Mouse (Mus musculus): ENCODE data around the gene Rtf1. TPM values are rescaled to one million over a fixed set of nuclear protein-coding genes. Genes with fewer than 3 reads are reported as not detected.

The Rtf1 gene
- polyA plus RNA-seq, 2 experiments, result 6.6 to 7.9 TPM

- Histone ChIP-seq H3K9ac (replicated peaks) (no peak overlapping the region), H3K4me2 (ENCODE audit: low read depth) (peak overlapping the region; percentile 100), H3K9me3 (ENCODE audit: control insufficient read depth, low read length) (no peaks in the 10 kb centered on the region), H3K4me1 (replicated peaks; ENCODE audit: control insufficient read depth in 2 of 2, insufficient read depth in 2 of 2, low read length in 1 of 2) (peaks cover 20 to 26% of the 10 kb centered on the region in 2 experiments), H3K27ac (no peak overlapping the region), H3K27me3 (ENCODE audit: control insufficient read depth, insufficient read depth, low read length) (peaks cover 22% of the 10 kb centered on the region), H3K4me3 (ENCODE audit: insufficient read depth in 1 of 2, low read depth in 2 of 2, low read length in 2 of 2) (peak overlapping the region; percentile 18 to 72), H3K36me3 (replicated peaks; ENCODE audit: control insufficient read depth, insufficient read depth, low read depth) (no peaks in the 10 kb centered on the region)
- 3% methylated on average over 46 of the region's 46 CpGs for WGBS (ENCODE audit: insufficient replicate concordance)
- peak; percentile 71 for ATAC-seq (ENCODE audit: insufficient read depth)
- TF ChIP-seq CTCF (IDR thresholded peaks at IDR 0.05; ENCODE audit: low read depth) (no peak), EP300 (IDR thresholded peaks at IDR 0.05; ENCODE audit: low read depth) (no peak)
- DNase-seq (ENCODE audit: low read depth in 3 of 3, low spot score in 3 of 3), result peak in 2 of 3 experiments; percentile 19 to 64
Observed at GRCm38 (mm10) chr2:119744163-119745111, 69.6 kb downstream of the Rtf1 start.

GRCm38 (mm10) chr2:119745281-119745680, 70.4 kb downstream of the Rtf1 start:
- no peak for ATAC-seq (ENCODE audit: insufficient read depth)

GRCm38 (mm10) chr2:119747554-119747953, 72.7 kb downstream of the Rtf1 start:
- no peak for DNase-seq (ENCODE audit: low read depth in 3 of 3, low spot score in 3 of 3)
- no peak for TF ChIP-seq EP300 (IDR thresholded peaks at IDR 0.05; ENCODE audit: low read depth)
- no peak for TF ChIP-seq CTCF (IDR thresholded peaks at IDR 0.05; ENCODE audit: low read depth)
- H3K4me2 ChIP-seq (ENCODE audit: low read depth), result no peak overlapping the region
- ATAC-seq (ENCODE audit: insufficient read depth), result no peak
- H3K4me3 ChIP-seq (ENCODE audit: insufficient read depth in 1 of 2, low read depth in 2 of 2, low read length in 2 of 2), result no peak overlapping the region
- no peaks in the 10 kb centered on the region for H3K36me3 ChIP-seq (replicated peaks; ENCODE audit: control insufficient read depth, insufficient read depth, low read depth)
- H3K9me3 ChIP-seq (ENCODE audit: control insufficient read depth, low read length), result no peaks in the 10 kb centered on the region
- H3K4me1 ChIP-seq (replicated peaks; ENCODE audit: control insufficient read depth in 2 of 2, insufficient read depth in 2 of 2, low read length in 1 of 2), result peaks cover 14 to 18% of the 10 kb centered on the region in 2 experiments
- no peak overlapping the region for H3K27ac ChIP-seq
- 55% methylated on average over 7 of the region's 7 CpGs for WGBS (ENCODE audit: insufficient replicate concordance)
- no peak overlapping the region for H3K9ac ChIP-seq (replicated peaks)
- H3K27me3 ChIP-seq (ENCODE audit: control insufficient read depth, insufficient read depth, low read length), result peaks cover 21% of the 10 kb centered on the region

More at GRCm38 (mm10) chr2:119745281-119745680, 70.4 kb downstream of the Rtf1 start:
- Histone ChIP-seq H3K4me2 (ENCODE audit: low read depth) (peak overlapping the region; percentile 100), H3K4me1 (replicated peaks; ENCODE audit: control insufficient read depth in 2 of 2, insufficient read depth in 2 of 2, low read length in 1 of 2) (peaks cover 20 to 26% of the 10 kb centered on the region in 2 experiments), H3K9me3 (ENCODE audit: control insufficient read depth, low read length) (no peaks in the 10 kb centered on the region), H3K36me3 (replicated peaks; ENCODE audit: control insufficient read depth, insufficient read depth, low read depth) (no peaks in the 10 kb centered on the region), H3K27me3 (ENCODE audit: control insufficient read depth, insufficient read depth, low read length) (peaks cover 22% of the 10 kb centered on the region), H3K27ac (no peak overlapping the region), H3K9ac (replicated peaks) (no peak overlapping the region), H3K4me3 (ENCODE audit: insufficient read depth in 1 of 2, low read depth in 2 of 2, low read length in 2 of 2) (no peak overlapping the region)
- WGBS (ENCODE audit: insufficient replicate concordance), result 2% methylated on average over 1 of the region's 1 CpGs
- no peak for DNase-seq (ENCODE audit: low read depth in 3 of 3, low spot score in 3 of 3)
- TF ChIP-seq EP300 (IDR thresholded peaks at IDR 0.05; ENCODE audit: low read depth) (no peak), CTCF (IDR thresholded peaks at IDR 0.05; ENCODE audit: low read depth) (peak; percentile 48)

- Histone ChIP-seq H3K9me3 (ENCODE audit: control insufficient read depth, low read length) (no peaks in the 10 kb centered on the region), H3K4me1 (replicated peaks; ENCODE audit: control insufficient read depth in 2 of 2, insufficient read depth in 2 of 2, low read length in 1 of 2) (peaks cover 0 to 6% of the 10 kb centered on the region in 2 experiments; a peak in 3 of 4 replicates), H3K36me3 (replicated peaks; ENCODE audit: control insufficient read depth, insufficient read depth, low read depth) (no peaks in the 10 kb centered on the region), H3K9ac (replicated peaks) (no peak overlapping the region), H3K4me3 (ENCODE audit: insufficient read depth in 1 of 2, low read depth in 2 of 2, low read length in 2 of 2) (no peak overlapping the region), H3K27me3 (ENCODE audit: control insufficient read depth, insufficient read depth, low read length) (peaks cover 6% of the 10 kb centered on the region), H3K4me2 (ENCODE audit: low read depth) (no peak overlapping the region), H3K27ac (no peak overlapping the region)
- ATAC-seq (ENCODE audit: insufficient read depth), result no peak
- no peak for DNase-seq (ENCODE audit: low read depth in 3 of 3, low spot score in 3 of 3)
- 69% methylated on average over 13 of the region's 13 CpGs for WGBS (ENCODE audit: insufficient replicate concordance)
- TF ChIP-seq EP300 (IDR thresholded peaks at IDR 0.05; ENCODE audit: low read depth) (no peak), CTCF (IDR thresholded peaks at IDR 0.05; ENCODE audit: low read depth) (no peak)
Observed at GRCm38 (mm10) chr2:119749260-119749659, 74.4 kb downstream of the Rtf1 start.

- no peak for DNase-seq (ENCODE audit: low read depth in 3 of 3, low spot score in 3 of 3)
Observed at GRCm38 (mm10) chr2:119757601-119758100, 82.8 kb downstream of the Rtf1 start.

More at GRCm38 (mm10) chr2:119757601-119758100, 82.8 kb downstream of the Rtf1 start:
- Histone ChIP-seq H3K4me1 (replicated peaks; ENCODE audit: control insufficient read depth in 2 of 2, insufficient read depth in 2 of 2, low read length in 1 of 2) (no peaks in the 10 kb centered on the region), H3K9me3 (ENCODE audit: control insufficient read depth, low read length) (no peaks in the 10 kb centered on the region), H3K4me3 (ENCODE audit: insufficient read depth in 1 of 2, low read depth in 2 of 2, low read length in 2 of 2) (peak overlapping the region; percentile 48 to 53), H3K27me3 (ENCODE audit: control insufficient read depth, insufficient read depth, low read length) (peaks cover 51% of the 10 kb centered on the region), H3K27ac (no peak overlapping the region), H3K9ac (replicated peaks) (no peak overlapping the region), H3K4me2 (ENCODE audit: low read depth) (peak overlapping the region; percentile 71), H3K36me3 (replicated peaks; ENCODE audit: control insufficient read depth, insufficient read depth, low read depth) (no peaks in the 10 kb centered on the region)
- WGBS (ENCODE audit: insufficient replicate concordance), result 5% methylated on average over 30 of the region's 31 CpGs
- TF ChIP-seq EP300 (IDR thresholded peaks at IDR 0.05; ENCODE audit: low read depth) (no peak), CTCF (IDR thresholded peaks at IDR 0.05; ENCODE audit: low read depth) (no peak)
- ATAC-seq (ENCODE audit: insufficient read depth), result no peak
